Mouse (Mus musculus): ENCODE measurements around the gene Htr3b. TPM values are rescaled to one million over a fixed set of nuclear protein-coding genes. Genes with fewer than 3 reads are reported as not detected.
A peak's percentile ranks its signal among the peaks of the same experiment; 100 is the strongest.

Gene Htr3b
- polyA plus RNA-seq, 1 experiment from 2014 or later, result 0.13 TPM

DNA sequence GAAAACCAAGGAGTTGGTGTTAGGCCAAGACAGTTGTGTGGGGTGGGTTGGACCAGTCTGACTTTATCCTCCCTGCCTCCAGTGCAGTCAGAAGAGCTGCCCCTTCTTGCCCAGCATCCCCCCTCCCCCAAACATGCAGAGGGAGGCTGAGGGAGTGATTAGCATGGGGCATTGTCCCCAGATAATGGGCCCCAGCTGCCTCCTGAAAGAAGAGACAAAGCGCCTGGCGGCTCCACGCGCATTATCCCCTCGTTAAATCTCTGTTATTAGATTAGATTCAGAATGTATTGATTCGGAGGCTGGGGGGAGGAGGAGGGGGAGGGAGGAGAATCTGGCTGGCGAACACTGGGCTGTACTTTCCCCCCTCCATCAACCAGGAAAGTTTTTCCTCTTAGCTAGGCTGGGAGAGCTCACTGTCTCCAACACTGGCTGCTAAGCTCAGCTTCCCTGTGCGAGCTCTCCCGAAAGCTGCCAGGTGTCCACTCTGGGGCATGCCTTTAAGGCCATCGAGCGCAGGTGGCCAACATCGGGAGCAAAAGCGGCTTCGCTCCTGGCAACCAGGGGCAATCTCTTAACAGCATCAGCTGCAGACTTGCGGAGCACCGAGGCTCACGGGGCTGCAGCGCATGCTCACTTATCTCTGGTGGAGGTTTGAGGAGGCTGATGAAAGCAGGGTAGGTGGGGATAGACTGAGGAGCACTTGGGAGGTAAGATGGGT lies 68.8 kb downstream of the Htr3b start:
- Histone ChIP-seq H3K4me3 (replicated peaks; ENCODE audit: low read length) (no peak overlapping the region), H3K9ac (peak overlapping the region; percentile 42), H3K4me1 (replicated peaks; ENCODE audit: control insufficient read depth, insufficient read depth, low read length) (peaks cover 10% of the 10 kb centered on the region), H3K4me2 (replicated peaks) (peak overlapping the region; percentile 44), H3K27me3 (ENCODE audit: control insufficient read depth, insufficient read depth, low read length) (no peaks in the 10 kb centered on the region), H3K36me3 (replicated peaks; ENCODE audit: control insufficient read depth, insufficient read depth) (no peaks in the 10 kb centered on the region), H3K9me3 (ENCODE audit: control insufficient read depth, low read length) (no peaks in the 10 kb centered on the region), H3K27ac (peak overlapping the region; percentile 59)
- DNase-seq (ENCODE audit: low spot score) (peak; percentile 36), ATAC-seq (ENCODE audit: low FRiP score) (peak; percentile 51; the same call in 1 of the 2 replicates)
- 9% methylated on average over 18 of the region's 18 CpGs for WGBS

DNA sequence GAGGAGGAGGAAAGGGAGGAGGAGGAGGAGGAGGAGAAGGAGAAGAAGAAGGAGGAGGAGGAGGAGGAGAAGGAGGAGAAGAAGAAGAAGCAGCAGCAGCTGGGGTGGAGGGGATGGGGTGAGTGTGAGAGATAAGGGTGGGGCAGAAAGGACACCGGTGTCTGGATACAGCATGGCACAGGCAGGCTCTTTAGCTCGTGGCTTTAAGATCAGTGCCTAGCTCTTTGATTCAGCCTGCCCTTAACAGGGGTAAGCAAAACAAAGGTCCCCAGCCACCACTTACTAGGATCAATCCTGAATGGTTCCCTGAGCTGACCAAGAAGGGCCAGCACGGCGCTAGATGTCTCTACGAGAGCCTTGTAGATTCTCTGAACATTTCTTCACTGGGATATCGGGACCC lies 70.0 kb downstream of the Htr3b start:
- no peak overlapping the region for H3K4me2 ChIP-seq (replicated peaks)
- H3K27me3 ChIP-seq (ENCODE audit: control insufficient read depth, insufficient read depth, low read length), result no peaks in the 10 kb centered on the region
- H3K27ac ChIP-seq, result no peak overlapping the region
- H3K9ac ChIP-seq, result no peak overlapping the region
- ATAC-seq (ENCODE audit: low FRiP score) (no peak), DNase-seq (ENCODE audit: low spot score) (no peak)
- no peaks in the 10 kb centered on the region for H3K9me3 ChIP-seq (ENCODE audit: control insufficient read depth, low read length)
- H3K4me1 ChIP-seq (replicated peaks; ENCODE audit: control insufficient read depth, insufficient read depth, low read length), result peaks cover 10% of the 10 kb centered on the region
- no peaks in the 10 kb centered on the region for H3K36me3 ChIP-seq (replicated peaks; ENCODE audit: control insufficient read depth, insufficient read depth)
- no peak overlapping the region for H3K4me3 ChIP-seq (replicated peaks; ENCODE audit: low read length)
- WGBS, result 64% methylated on average over 6 of the region's 6 CpGs

DNA sequence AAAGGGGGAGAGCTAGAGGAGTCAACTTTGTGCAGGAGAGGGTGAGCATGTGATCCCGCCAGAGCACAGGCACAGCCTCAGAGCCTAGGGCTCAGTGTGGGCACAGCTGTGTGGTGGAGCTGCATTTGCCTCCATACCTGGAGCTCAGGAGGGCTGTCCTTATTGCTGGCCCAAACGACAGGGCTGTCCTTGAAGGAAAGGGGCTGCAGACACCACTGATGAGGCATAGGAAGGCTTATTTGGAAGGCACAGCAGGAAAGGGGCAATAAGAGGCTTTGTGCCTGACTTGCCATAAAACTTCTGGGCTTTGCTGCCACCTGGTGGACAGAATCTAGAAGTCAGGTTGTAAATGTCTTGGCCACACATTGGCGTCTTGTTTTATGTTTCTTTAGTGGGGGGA lies 70.8 kb downstream of the Htr3b start:
- no peaks in the 10 kb centered on the region for H3K9me3 ChIP-seq (ENCODE audit: control insufficient read depth, low read length)
- no peak overlapping the region for H3K27ac ChIP-seq
- no peaks in the 10 kb centered on the region for H3K36me3 ChIP-seq (replicated peaks; ENCODE audit: control insufficient read depth, insufficient read depth)
- DNase-seq (ENCODE audit: low spot score), result peak; percentile 92
- 27% methylated on average over 3 of the region's 3 CpGs for WGBS
- H3K4me3 ChIP-seq (replicated peaks; ENCODE audit: low read length), result no peak overlapping the region
- ATAC-seq (ENCODE audit: low FRiP score), result no peak; the same call in 1 of the 2 replicates
- H3K9ac ChIP-seq, result no peak overlapping the region
- H3K4me2 ChIP-seq (replicated peaks), result no peak overlapping the region
- H3K27me3 ChIP-seq (ENCODE audit: control insufficient read depth, insufficient read depth, low read length), result no peaks in the 10 kb centered on the region
- peaks cover 10% of the 10 kb centered on the region for H3K4me1 ChIP-seq (replicated peaks; ENCODE audit: control insufficient read depth, insufficient read depth, low read length)

- H3K9ac ChIP-seq, result no peak overlapping the region
- no peaks in the 10 kb centered on the region for H3K36me3 ChIP-seq (replicated peaks; ENCODE audit: control insufficient read depth, insufficient read depth)
- H3K27ac ChIP-seq, result no peak overlapping the region
- DNase-seq (ENCODE audit: low spot score), result no peak
- no peak overlapping the region for H3K4me3 ChIP-seq (replicated peaks; ENCODE audit: low read length)
- WGBS, result 73% methylated on average over 7 of the region's 7 CpGs
- no peak overlapping the region for H3K4me2 ChIP-seq (replicated peaks)
- no peaks in the 10 kb centered on the region for H3K4me1 ChIP-seq (replicated peaks; ENCODE audit: control insufficient read depth, insufficient read depth, low read length)
- ATAC-seq (ENCODE audit: low FRiP score), result no peak
- H3K27me3 ChIP-seq (ENCODE audit: control insufficient read depth, insufficient read depth, low read length), result no peaks in the 10 kb centered on the region
- H3K9me3 ChIP-seq (ENCODE audit: control insufficient read depth, low read length), result no peaks in the 10 kb centered on the region
These were observed 75.7 kb downstream of the Htr3b start for GRCm38 (mm10) chr9:48889093-48889492.

Other genes with a start within 250 kb of the Htr3b start
- gene Zbtb16, start 128.8 kb downstream of the Htr3b start, polyA plus RNA-seq (2014; fragmentation: Nextera tagmentation; extraction: Ambion mirVana), result 5.3 and 6.0 TPM in 2 replicates
- gene Htr3a, start 53.9 kb downstream of the Htr3b start, polyA plus RNA-seq (2014; fragmentation: Nextera tagmentation; extraction: Ambion mirVana), result 1.1 and 1.9 TPM in 2 replicates
- gene Usp28, start 20.4 kb upstream of the Htr3b start, polyA plus RNA-seq (2014; fragmentation: Nextera tagmentation; extraction: Ambion mirVana), result 31.7 and 36.4 TPM in 2 replicates
- 25.1 and 27.8 TPM in 2 replicates for gene Zw10, start 90.6 kb upstream of the Htr3b start, polyA plus RNA-seq (2014; fragmentation: Nextera tagmentation; extraction: Ambion mirVana)
- 0.96 and 2.2 TPM in 2 replicates for gene Tmprss5, start 116.3 kb upstream of the Htr3b start, polyA plus RNA-seq (2014; fragmentation: Nextera tagmentation; extraction: Ambion mirVana)